Comparison of ENCODE assay signal across 19 mouse cellular contexts in genomic region chr6:148305191-148305590, GRCm38 (mm10).
"Had no signal": no experiment of that assay in that cellular context is flagged by ENCODE, and none has a peak within 500 bp of the region (broad histone marks: within the 10 kb centered on the region; RNA-seq: fewer than 3 reads in every experiment).

No protein-coding gene starts in this region.

- H3K9ac ChIP-seq: kidney, embryonic 15.5 days; limb, embryonic 12.5 days; limb, embryonic 15.5 days; liver, embryonic 13.5 days; midbrain, embryonic 15.5 days; neural tube, embryonic 12.5 days; neural tube, embryonic 15.5 days had no signal

- H3K27me3 ChIP-seq: kidney, embryonic 15.5 days; limb, embryonic 12.5 days; limb, embryonic 15.5 days; liver, embryonic 13.5 days; midbrain, embryonic 15.5 days; neural tube, embryonic 12.5 days; neural tube, embryonic 15.5 days had no signal

- H3K27ac ChIP-seq: kidney, embryonic 15.5 days; limb, embryonic 12.5 days; limb, embryonic 15.5 days; liver, embryonic 13.5 days; midbrain, embryonic 15.5 days; neural tube, embryonic 12.5 days; neural tube, embryonic 15.5 days; stomach, postnatal 0 days had no signal

- H3K36me3 ChIP-seq: kidney, embryonic 15.5 days; limb, embryonic 12.5 days; limb, embryonic 15.5 days; liver, embryonic 13.5 days; midbrain, embryonic 15.5 days; neural tube, embryonic 12.5 days had no signal

- H3K9me3 ChIP-seq: kidney, embryonic 15.5 days; limb, embryonic 12.5 days; limb, embryonic 15.5 days; liver, embryonic 13.5 days; midbrain, embryonic 15.5 days; neural tube, embryonic 12.5 days; neural tube, embryonic 15.5 days had no signal

- H3K4me3 ChIP-seq: kidney, embryonic 15.5 days; limb, embryonic 12.5 days; limb, embryonic 15.5 days; liver, embryonic 13.5 days; midbrain, embryonic 15.5 days; neural tube, embryonic 12.5 days; neural tube, embryonic 15.5 days had no signal

- DNase-seq: kidney, adult 8-10 months; kidney, postnatal 10 days; kidney, postnatal 36 days; left cerebral cortex, postnatal 4 days; liver, embryonic 13.5 days; lung, adult 2 months; lung, postnatal 14 days; lung, postnatal 4 days; thymus, adult 2 months; thymus, postnatal 14 days; thymus, postnatal 4 days had no signal

- H3K4me1 ChIP-seq: kidney, embryonic 15.5 days; limb, embryonic 12.5 days; limb, embryonic 15.5 days; liver, embryonic 13.5 days; midbrain, embryonic 15.5 days; neural tube, embryonic 12.5 days; neural tube, embryonic 15.5 days had no signal

- H3K4me2 ChIP-seq: kidney, embryonic 15.5 days; limb, embryonic 12.5 days; limb, embryonic 15.5 days; liver, embryonic 13.5 days; midbrain, embryonic 11.5 days; midbrain, embryonic 15.5 days; neural tube, embryonic 12.5 days; neural tube, embryonic 15.5 days had no signal

- ATAC-seq: midbrain, embryonic 15.5 days had no signal
